Mouse (Mus musculus): ENCODE measurements around the gene Ipo11. TPM values are rescaled to one million over a fixed set of nuclear protein-coding genes. Genes with fewer than 3 reads are reported as not detected.

The Ipo11 gene
- polyA plus RNA-seq, 1 experiment from 2014 or later, result 21.6 TPM

GRCm38 (mm10) chr13:106887364-106887763, 49.4 kb downstream of the Ipo11 start:
- Histone ChIP-seq H3K9me3 (ENCODE audit: low read length) (no peaks in the 10 kb centered on the region), H3K4me2 (replicated peaks; ENCODE audit: low read depth, low read length) (no peak overlapping the region), H3K9ac (replicated peaks; ENCODE audit: low read depth) (no peak overlapping the region), H3K36me3 (ENCODE audit: insufficient read depth, low read length) (peaks cover 5% of the 10 kb centered on the region; the same call in 1 of the 2 replicates), H3K4me1 (ENCODE audit: insufficient read depth, low read depth, low read length) (no peaks in the 10 kb centered on the region), H3K27ac (ENCODE audit: low read length) (no peak overlapping the region), H3K4me3 (ENCODE audit: low read depth, low read length) (no peak overlapping the region), H3K27me3 (replicated peaks; ENCODE audit: insufficient read depth, low read length) (no peaks in the 10 kb centered on the region)
- TF ChIP-seq EP300 (IDR thresholded peaks at IDR 0.05), result no peak
- TF ChIP-seq CTCF (IDR thresholded peaks at IDR 0.05), result no peak
- 83% methylated on average over 2 of the region's 2 CpGs for WGBS
- DNase-seq (ENCODE audit: low spot score) (no peak), ATAC-seq (no peak)

DNA sequence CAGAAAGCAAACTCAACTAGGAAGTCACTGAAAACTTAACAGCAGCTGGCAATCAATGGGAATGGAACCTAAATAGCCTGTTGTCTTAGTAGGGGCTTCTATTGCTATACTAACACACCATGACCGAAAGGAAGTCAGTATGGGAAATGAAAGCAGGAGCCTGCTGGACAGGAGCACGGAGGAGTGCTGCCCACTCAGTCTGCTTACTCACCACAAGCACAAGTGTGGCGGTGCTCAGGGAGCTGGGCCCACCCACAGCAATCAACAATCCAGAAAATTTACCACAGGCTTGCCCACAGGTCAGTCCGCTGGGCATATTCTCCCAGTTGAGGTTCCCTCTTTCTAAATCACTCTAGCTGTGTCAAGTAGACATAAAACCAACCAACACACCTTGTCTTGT, 52.5 kb downstream of the Ipo11 start:
- DNase-seq (ENCODE audit: low spot score) (no peak), ATAC-seq (no peak)
- H3K27ac ChIP-seq (ENCODE audit: low read length), result no peak overlapping the region
- no peaks in the 10 kb centered on the region for H3K9me3 ChIP-seq (ENCODE audit: low read length)
- 0 out of 2 replicates have a peak, but pooled peaks cover 6% of the 10 kb centered on the region for H3K36me3 ChIP-seq (ENCODE audit: insufficient read depth, low read length)
- no peak overlapping the region for H3K9ac ChIP-seq (replicated peaks; ENCODE audit: low read depth)
- no peak overlapping the region for H3K4me3 ChIP-seq (ENCODE audit: low read depth, low read length)
- H3K4me2 ChIP-seq (replicated peaks; ENCODE audit: low read depth, low read length), result no peak overlapping the region
- 91% methylated on average over 4 of the region's 4 CpGs for WGBS
- TF ChIP-seq EP300 (IDR thresholded peaks at IDR 0.05), result no peak
- no peak for TF ChIP-seq CTCF (IDR thresholded peaks at IDR 0.05)
- H3K4me1 ChIP-seq (ENCODE audit: insufficient read depth, low read depth, low read length), result no peaks in the 10 kb centered on the region
- H3K27me3 ChIP-seq (replicated peaks; ENCODE audit: insufficient read depth, low read length), result no peaks in the 10 kb centered on the region

DNA sequence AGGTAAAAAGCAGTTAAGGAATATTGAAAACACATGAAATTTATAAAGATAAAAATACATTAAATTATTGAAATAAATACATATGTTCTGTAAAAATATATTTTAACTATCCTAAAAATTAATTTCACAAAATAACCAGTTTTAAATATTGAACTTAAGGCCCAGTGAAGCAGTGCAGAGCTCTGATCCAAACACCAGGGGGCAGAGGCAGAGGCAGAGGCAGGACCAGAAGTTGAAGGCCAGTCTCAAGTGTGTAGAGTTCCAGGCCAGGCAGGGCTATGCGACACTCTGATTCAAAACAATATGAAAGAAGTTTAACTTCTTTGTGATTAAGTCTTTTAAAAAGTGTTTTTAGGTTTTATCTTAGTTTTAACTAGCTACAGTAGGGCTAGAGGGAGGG, 60.5 kb downstream of the Ipo11 start:
- peak; percentile 30 for DNase-seq (ENCODE audit: low spot score)
- H3K27me3 ChIP-seq (replicated peaks; ENCODE audit: insufficient read depth, low read length), result no peaks in the 10 kb centered on the region
- no peak overlapping the region for H3K4me3 ChIP-seq (ENCODE audit: low read depth, low read length)
- no peaks in the 10 kb centered on the region for H3K4me1 ChIP-seq (ENCODE audit: insufficient read depth, low read depth, low read length)
- H3K9ac ChIP-seq (replicated peaks; ENCODE audit: low read depth), result no peak overlapping the region
- WGBS, result 74% methylated on average over 1 of the region's 1 CpGs
- H3K9me3 ChIP-seq (ENCODE audit: low read length), result no peaks in the 10 kb centered on the region
- no peak overlapping the region for H3K27ac ChIP-seq (ENCODE audit: low read length)
- ATAC-seq, result no peak
- H3K4me2 ChIP-seq (replicated peaks; ENCODE audit: low read depth, low read length), result no peak overlapping the region
- no peaks in the 10 kb centered on the region for H3K36me3 ChIP-seq (ENCODE audit: insufficient read depth, low read length)
- TF ChIP-seq CTCF (IDR thresholded peaks at IDR 0.05), result peak; percentile 61
- TF ChIP-seq EP300 (IDR thresholded peaks at IDR 0.05), result no peak

DNA sequence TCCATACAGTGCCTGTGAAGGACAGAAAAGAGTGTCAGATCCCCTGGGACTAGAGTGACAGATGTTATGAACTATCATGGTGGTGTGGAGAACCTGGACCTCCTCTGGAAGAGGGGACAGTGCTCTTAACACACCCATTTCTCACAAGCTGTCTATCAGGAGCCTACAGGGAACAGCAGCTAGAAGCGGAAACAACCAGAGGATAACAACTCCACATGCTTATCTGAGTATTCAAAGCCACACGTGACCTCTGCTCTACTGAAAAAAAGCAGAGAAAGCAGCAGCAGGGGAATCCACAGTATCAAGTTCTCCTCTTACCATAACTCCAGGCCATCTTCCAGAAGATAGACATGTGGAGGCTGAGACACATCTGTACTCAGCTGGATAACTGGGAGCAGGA, 71.2 kb downstream of the Ipo11 start:
- DNase-seq (ENCODE audit: low spot score), result no peak
- TF ChIP-seq EP300 (IDR thresholded peaks at IDR 0.05) (no peak), CTCF (IDR thresholded peaks at IDR 0.05) (no peak)
- Histone ChIP-seq H3K36me3 (ENCODE audit: insufficient read depth, low read length) (peaks cover 7% of the 10 kb centered on the region; the same call in 1 of the 2 replicates), H3K4me1 (ENCODE audit: insufficient read depth, low read depth, low read length) (no peaks in the 10 kb centered on the region), H3K4me2 (replicated peaks; ENCODE audit: low read depth, low read length) (no peak overlapping the region), H3K9me3 (ENCODE audit: low read length) (no peaks in the 10 kb centered on the region), H3K4me3 (ENCODE audit: low read depth, low read length) (no peak overlapping the region), H3K27me3 (replicated peaks; ENCODE audit: insufficient read depth, low read length) (no peaks in the 10 kb centered on the region), H3K9ac (replicated peaks; ENCODE audit: low read depth) (no peak overlapping the region), H3K27ac (ENCODE audit: low read length) (no peak overlapping the region)
- ATAC-seq, result no peak
- WGBS, result 85% methylated on average over 2 of the region's 2 CpGs

- no peak overlapping the region for H3K4me2 ChIP-seq (replicated peaks; ENCODE audit: low read depth, low read length)
- no peak for DNase-seq (ENCODE audit: low spot score)
- no peak overlapping the region for H3K4me3 ChIP-seq (ENCODE audit: low read depth, low read length)
- no peaks in the 10 kb centered on the region for H3K9me3 ChIP-seq (ENCODE audit: low read length)
- no peaks in the 10 kb centered on the region for H3K4me1 ChIP-seq (ENCODE audit: insufficient read depth, low read depth, low read length)
- no peaks in the 10 kb centered on the region for H3K36me3 ChIP-seq (ENCODE audit: insufficient read depth, low read length)
- no peak for ATAC-seq
- H3K27ac ChIP-seq (ENCODE audit: low read length), result no peak overlapping the region
- no peak overlapping the region for H3K9ac ChIP-seq (replicated peaks; ENCODE audit: low read depth)
- no peaks in the 10 kb centered on the region for H3K27me3 ChIP-seq (replicated peaks; ENCODE audit: insufficient read depth, low read length)
- TF ChIP-seq CTCF (IDR thresholded peaks at IDR 0.05), result no peak
- no peak for TF ChIP-seq EP300 (IDR thresholded peaks at IDR 0.05)
- WGBS, result 89% methylated on average over 5 of the region's 5 CpGs
Observed at GRCm38 (mm10) chr13:106858779-106859178, 78.0 kb downstream of the Ipo11 start.

DNA sequence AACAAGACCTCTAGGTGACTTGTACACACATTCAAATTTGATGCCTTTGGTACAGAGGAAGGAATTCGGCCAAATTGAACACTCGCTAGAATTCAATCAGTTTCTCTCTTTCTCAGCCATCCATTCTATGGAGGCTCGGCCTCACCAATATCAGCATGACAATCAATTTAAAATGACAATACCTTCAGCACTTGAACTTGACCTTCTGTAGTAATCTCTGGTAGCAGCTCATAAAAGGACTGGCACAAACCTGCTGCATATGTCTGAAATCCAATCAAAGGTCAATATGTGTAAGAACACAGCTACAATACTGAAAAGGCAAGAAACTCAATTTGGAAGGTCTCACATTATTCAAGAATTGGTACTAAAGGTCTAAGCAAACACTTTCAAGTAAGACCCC, 80.2 kb downstream of the Ipo11 start:
- ATAC-seq (no peak), DNase-seq (ENCODE audit: low spot score) (no peak)
- H3K4me1 ChIP-seq (ENCODE audit: insufficient read depth, low read depth, low read length), result no peaks in the 10 kb centered on the region
- no peak overlapping the region for H3K27ac ChIP-seq (ENCODE audit: low read length)
- 94% methylated on average over 3 of the region's 3 CpGs for WGBS
- no peak overlapping the region for H3K9ac ChIP-seq (replicated peaks; ENCODE audit: low read depth)
- no peak overlapping the region for H3K4me2 ChIP-seq (replicated peaks; ENCODE audit: low read depth, low read length)
- H3K36me3 ChIP-seq (ENCODE audit: insufficient read depth, low read length), result no peaks in the 10 kb centered on the region
- no peaks in the 10 kb centered on the region for H3K27me3 ChIP-seq (replicated peaks; ENCODE audit: insufficient read depth, low read length)
- TF ChIP-seq CTCF (IDR thresholded peaks at IDR 0.05) (no peak), EP300 (IDR thresholded peaks at IDR 0.05) (no peak)
- no peaks in the 10 kb centered on the region for H3K9me3 ChIP-seq (ENCODE audit: low read length)
- H3K4me3 ChIP-seq (ENCODE audit: low read depth, low read length), result no peak overlapping the region

DNA sequence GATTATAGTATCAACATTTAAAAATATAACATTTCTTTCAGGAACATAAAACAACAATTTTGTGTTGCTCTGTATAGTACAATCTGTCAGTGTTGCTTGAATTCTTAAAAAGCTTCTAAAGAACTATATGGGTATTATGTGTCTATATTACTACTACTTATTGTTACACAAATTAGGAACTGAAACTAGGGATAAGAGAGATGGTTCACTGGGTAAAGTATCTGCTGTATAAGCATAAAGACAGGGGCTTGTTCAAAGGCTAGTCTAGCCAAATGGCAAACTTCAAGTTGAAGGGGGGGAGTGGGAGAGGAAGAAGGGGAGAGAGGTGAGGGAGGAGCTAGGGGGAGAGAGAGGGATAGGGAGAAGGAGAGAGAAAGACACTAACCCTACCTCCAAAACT, 89.2 kb downstream of the Ipo11 start:
- no peak overlapping the region for H3K4me3 ChIP-seq (ENCODE audit: low read depth, low read length)
- no peak overlapping the region for H3K4me2 ChIP-seq (replicated peaks; ENCODE audit: low read depth, low read length)
- no peaks in the 10 kb centered on the region for H3K27me3 ChIP-seq (replicated peaks; ENCODE audit: insufficient read depth, low read length)
- no peaks in the 10 kb centered on the region for H3K36me3 ChIP-seq (ENCODE audit: insufficient read depth, low read length)
- DNase-seq (ENCODE audit: low spot score), result no peak
- H3K9ac ChIP-seq (replicated peaks; ENCODE audit: low read depth), result no peak overlapping the region
- H3K9me3 ChIP-seq (ENCODE audit: low read length), result no peaks in the 10 kb centered on the region
- ATAC-seq, result no peak
- no peaks in the 10 kb centered on the region for H3K4me1 ChIP-seq (ENCODE audit: insufficient read depth, low read depth, low read length)
- TF ChIP-seq CTCF (IDR thresholded peaks at IDR 0.05) (no peak), EP300 (IDR thresholded peaks at IDR 0.05) (no peak)
- H3K27ac ChIP-seq (ENCODE audit: low read length), result no peak overlapping the region

All from lung, postnatal 0 days (tissue).